Mouse (Mus musculus) megakaryocyte, embryonic 14.5 days (primary cell): ENCODE measurements around the gene Galnt14. TPM values are rescaled to one million over a fixed set of nuclear protein-coding genes. Genes with fewer than 3 reads are reported as not detected.
A peak's percentile ranks its signal among the peaks of the same experiment; 100 is the strongest.

Experiments used
- H3K27me3 ChIP-seq: replicated peaks from 2 replicates; pipeline ENCODE3; 2012; ENCODE audit warnings: inconsistent platforms
- H3K36me3 ChIP-seq: replicated peaks from 2 replicates; pipeline ENCODE3; 2012; ENCODE audit warnings: low read length, inconsistent platforms, mixed read lengths
- H3K4me1 ChIP-seq: 2 replicates; pipeline ENCODE4 v1.6.1; 2012; ENCODE audit warnings: inconsistent platforms
- H3K4me3 ChIP-seq: replicated peaks from 2 replicates; pipeline ENCODE3; 2012; ENCODE audit warnings: moderate library complexity, mild to moderate bottlenecking, inconsistent platforms
- H3K9me3 ChIP-seq: 2 replicates; pipeline ENCODE4 v1.6.1; 2012; ENCODE audit warnings: inconsistent platforms
- FLI1 ChIP-seq: IDR thresholded peaks from 2 replicates; pipeline ENCODE4 v1.6.1; 2012; ENCODE audit warnings: low read length, inconsistent platforms, mixed read lengths
- GATA1 ChIP-seq: IDR thresholded peaks from 3 replicates; pipeline ENCODE4 v1.6.1; 2012; ENCODE audit warnings: mixed read lengths, low read length, inconsistent platforms, borderline replicate concordance
- polyA plus RNA-seq: library from polyadenylated mRNA; stranded (reverse); fragments of >175 nt; gene quantifications from 2 replicates; pipeline ENCODE4 v1.2.3, GENCODE M21; 2012; ENCODE audit warnings: low replicate concordance; ENCODE audit not compliant: insufficient read depth

The Galnt14 gene
- polyA plus RNA-seq, 1 experiment: 0.12 TPM

- Histone ChIP-seq H3K36me3 (no peaks in the 10 kb centered on the region), H3K9me3 (no peaks in the 10 kb centered on the region)
- TF ChIP-seq GATA1: no peak
- no peak for TF ChIP-seq FLI1
Measured at GRCm38 (mm10) chr17:73670048-73670447, 40.2 kb downstream of the Galnt14 start.

GRCm38 (mm10) chr17:73668996-73669395 lies 41.3 kb downstream of the Galnt14 start:
- Histone ChIP-seq H3K36me3 (no peaks in the 10 kb centered on the region), H3K27me3 (peaks cover 2% of the 10 kb centered on the region), H3K9me3 (no peaks in the 10 kb centered on the region), H3K4me3 (no peak overlapping the region), H3K4me1 (no peaks in the 10 kb centered on the region)
- no peak for TF ChIP-seq FLI1
- TF ChIP-seq GATA1: no peak

More at GRCm38 (mm10) chr17:73670048-73670447, 40.2 kb downstream of the Galnt14 start:
- Histone ChIP-seq H3K4me3 (no peak overlapping the region), H3K27me3 (peaks cover 2% of the 10 kb centered on the region), H3K4me1 (no peaks in the 10 kb centered on the region)

DNA sequence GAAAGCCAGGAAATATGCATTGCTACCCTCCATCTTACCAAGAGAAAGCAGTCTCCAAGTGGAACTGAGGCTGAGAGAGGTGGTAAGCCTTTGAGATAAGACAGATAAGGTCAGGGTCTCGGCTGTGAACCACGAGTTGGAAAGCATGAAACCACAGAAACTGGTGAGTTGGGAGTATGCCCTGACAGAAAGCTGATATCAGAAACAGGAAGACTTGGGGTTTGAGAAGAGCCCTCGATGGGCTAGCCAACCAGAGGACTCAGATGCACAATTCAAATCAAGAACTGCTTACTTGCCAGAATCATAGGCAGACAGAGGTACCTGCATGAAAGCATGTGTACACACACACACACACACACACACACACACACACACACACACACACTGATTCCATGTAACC lies 47.0 kb downstream of the Galnt14 start:
- TF ChIP-seq GATA1 (no peak), FLI1 (no peak)
- Histone ChIP-seq H3K27me3 (peaks cover 10% of the 10 kb centered on the region), H3K36me3 (no peaks in the 10 kb centered on the region)

DNA sequence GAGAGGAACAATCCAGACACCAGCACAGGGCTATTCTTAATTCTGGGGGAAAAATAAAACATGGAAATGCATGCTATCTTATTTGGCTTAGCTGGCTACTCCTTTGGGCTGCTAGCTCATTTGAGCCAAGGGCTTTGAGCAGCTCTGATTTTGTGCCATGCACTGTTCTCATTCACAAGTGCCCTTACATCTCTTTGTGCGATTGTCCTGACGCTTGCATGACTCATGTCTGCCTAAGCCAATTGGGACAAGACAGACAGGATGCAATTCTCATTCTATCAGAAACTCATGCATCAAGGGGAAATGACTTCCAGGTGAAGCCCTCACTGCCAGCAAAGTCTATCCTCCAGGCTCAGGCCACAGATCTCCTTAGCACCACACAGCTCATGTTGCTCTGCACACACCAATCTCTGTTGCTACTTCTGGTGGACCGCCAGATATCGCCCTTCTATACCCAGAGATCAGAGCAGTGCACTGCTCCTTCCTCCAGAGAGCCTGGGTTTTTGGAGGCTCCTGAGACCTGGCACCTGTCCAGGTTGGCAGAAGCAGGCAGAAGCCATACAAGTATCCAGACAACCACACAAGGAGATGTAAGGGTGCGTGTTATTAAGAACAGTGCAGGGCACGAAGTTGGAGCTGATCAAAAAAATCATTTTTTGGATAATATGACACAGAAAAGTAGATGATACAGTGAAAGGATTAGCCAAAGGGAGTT lies 51.4 kb downstream of the Galnt14 start:
- Histone ChIP-seq H3K4me3 (no peak overlapping the region), H3K9me3 (no peaks in the 10 kb centered on the region), H3K36me3 (no peaks in the 10 kb centered on the region), H3K27me3 (peaks cover 20% of the 10 kb centered on the region), H3K4me1 (peaks cover 10% of the 10 kb centered on the region)
- no peak for TF ChIP-seq GATA1
- TF ChIP-seq FLI1: no peak

More for the DNA sequence above, 47.0 kb downstream of the Galnt14 start:
- H3K4me3 ChIP-seq: no peak overlapping the region
- no peaks in the 10 kb centered on the region for H3K9me3 ChIP-seq
- 0 out of 2 replicates have a peak, but pooled peaks cover 3% of the 10 kb centered on the region for H3K4me1 ChIP-seq

DNA sequence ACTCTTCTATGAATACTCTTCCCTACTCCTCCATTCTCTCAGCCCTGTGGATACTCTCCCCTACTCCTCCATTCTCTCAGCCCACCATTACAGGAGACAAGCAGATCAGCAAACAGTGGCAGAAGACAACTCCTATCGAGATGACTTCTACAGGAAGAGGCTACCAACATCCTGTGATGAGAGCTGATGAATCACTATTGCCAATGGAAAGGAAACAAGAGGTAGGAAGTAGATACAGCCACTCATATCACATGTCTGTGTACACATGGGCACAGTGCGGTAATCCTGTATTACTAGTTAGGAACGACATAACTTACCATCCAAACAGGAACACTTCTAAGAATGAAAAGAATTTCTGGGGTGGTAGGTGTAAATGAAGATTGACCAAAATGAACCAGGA lies 53.9 kb downstream of the Galnt14 start:
- Histone ChIP-seq H3K27me3 (peaks cover 16% of the 10 kb centered on the region), H3K9me3 (no peaks in the 10 kb centered on the region), H3K4me1 (peaks cover 7% of the 10 kb centered on the region), H3K4me3 (peak overlapping the region; percentile 14), H3K36me3 (no peaks in the 10 kb centered on the region)
- TF ChIP-seq FLI1 (no peak), GATA1 (no peak)

DNA sequence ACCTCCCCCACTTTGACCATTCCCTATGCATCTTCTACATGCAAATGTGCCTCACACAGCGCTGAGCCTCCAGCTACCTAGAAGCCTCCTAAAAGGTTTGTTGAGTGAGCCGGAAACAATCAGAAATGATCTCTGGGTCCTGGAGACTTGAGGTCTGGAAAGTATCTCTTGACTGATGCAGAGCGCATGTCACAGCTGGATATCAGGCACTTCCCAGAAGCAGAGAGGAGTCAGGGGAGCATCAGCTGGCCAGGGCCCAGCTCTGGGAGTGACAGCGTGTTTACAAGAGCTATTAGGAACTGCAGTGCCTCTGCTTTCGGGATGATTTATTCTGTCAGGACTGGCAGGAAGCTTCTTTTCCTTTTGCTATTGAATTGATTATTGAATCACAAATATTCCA lies 56.0 kb downstream of the Galnt14 start:
- Histone ChIP-seq H3K4me1 (peaks cover 7% of the 10 kb centered on the region), H3K27me3 (peaks cover 16% of the 10 kb centered on the region), H3K36me3 (no peaks in the 10 kb centered on the region), H3K9me3 (no peaks in the 10 kb centered on the region), H3K4me3 (no peak overlapping the region)
- no peak for TF ChIP-seq GATA1
- no peak for TF ChIP-seq FLI1

DNA sequence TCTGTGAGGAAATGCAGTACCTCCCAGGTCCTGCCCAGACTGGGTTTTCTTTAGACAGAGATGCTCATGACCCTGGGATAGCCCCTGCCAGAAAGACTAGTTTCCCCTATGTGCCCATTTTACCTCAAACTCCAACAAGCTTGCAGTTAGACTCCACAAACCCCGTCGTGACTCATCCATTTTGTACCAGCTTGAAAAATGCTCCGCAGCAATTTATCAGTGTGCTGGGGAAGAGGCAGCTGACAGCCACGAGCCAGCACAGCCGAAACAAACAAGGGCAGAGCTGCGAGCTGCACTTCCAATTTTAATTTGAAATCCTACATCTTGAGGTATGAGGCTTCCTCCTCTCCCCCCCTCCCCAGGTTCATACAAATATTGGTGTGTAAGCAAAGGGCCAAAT lies 60.9 kb downstream of the Galnt14 start:
- no peaks in the 10 kb centered on the region for H3K4me1 ChIP-seq
- TF ChIP-seq FLI1 (no peak), GATA1 (no peak)
- H3K27me3 ChIP-seq: no peaks in the 10 kb centered on the region
- H3K4me3 ChIP-seq: no peak overlapping the region
- H3K36me3 ChIP-seq: no peaks in the 10 kb centered on the region
- H3K9me3 ChIP-seq: no peaks in the 10 kb centered on the region

DNA sequence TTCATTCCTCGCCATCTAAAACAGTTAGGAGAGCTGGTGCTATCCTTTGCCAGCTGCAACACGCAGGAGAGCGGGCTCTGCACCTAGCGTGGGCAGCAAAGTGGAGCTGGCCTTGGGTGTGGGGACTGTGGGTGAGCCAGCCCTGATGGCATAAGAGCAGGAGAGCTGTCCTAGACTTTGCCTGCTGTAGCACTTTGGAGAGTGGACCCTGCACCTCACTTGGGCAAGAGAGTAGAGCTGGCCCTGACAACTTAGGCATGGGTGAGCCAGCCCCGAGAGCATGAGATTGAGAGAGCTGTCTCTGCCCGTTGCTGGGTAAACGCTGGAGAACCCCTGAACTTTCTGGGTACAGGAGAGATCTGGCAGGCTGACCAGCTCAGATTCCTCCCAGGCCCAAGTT lies 68.6 kb downstream of the Galnt14 start:
- H3K9me3 ChIP-seq: no peaks in the 10 kb centered on the region
- H3K27me3 ChIP-seq: no peaks in the 10 kb centered on the region
- no peak overlapping the region for H3K4me3 ChIP-seq
- H3K36me3 ChIP-seq: no peaks in the 10 kb centered on the region
- no peaks in the 10 kb centered on the region for H3K4me1 ChIP-seq
- TF ChIP-seq GATA1 (no peak), FLI1 (no peak)

GRCm38 (mm10) chr17:73640117-73640480 lies 70.2 kb downstream of the Galnt14 start:
- Histone ChIP-seq H3K4me1 (no peaks in the 10 kb centered on the region), H3K4me3 (no peak overlapping the region), H3K9me3 (no peaks in the 10 kb centered on the region), H3K36me3 (no peaks in the 10 kb centered on the region), H3K27me3 (no peaks in the 10 kb centered on the region)
- TF ChIP-seq FLI1: no peak
- TF ChIP-seq GATA1: no peak

- no peak overlapping the region for H3K4me3 ChIP-seq
- H3K27me3 ChIP-seq: no peaks in the 10 kb centered on the region
- TF ChIP-seq GATA1 (no peak), FLI1 (no peak)
- H3K4me1 ChIP-seq: no peaks in the 10 kb centered on the region
- H3K36me3 ChIP-seq: no peaks in the 10 kb centered on the region
- no peaks in the 10 kb centered on the region for H3K9me3 ChIP-seq
Measured at GRCm38 (mm10) chr17:73639401-73640116, 70.7 kb downstream of the Galnt14 start.
